Comparison of ENCODE assay signal across 9 mouse cellular contexts in genomic region chr5:123013599-123014315, GRCm38 (mm10). TPM values are rescaled to one million over a fixed set of nuclear protein-coding genes. Genes with fewer than 3 reads are reported as not detected.
DNase-seq lines count a peak whose midpoint lies in the region; ATAC-seq lines count a peak whose summit lies in the region.
"Had no signal": no experiment of that assay in that cellular context is flagged by ENCODE, and none has a peak within 500 bp of the region (broad histone marks: within the 10 kb centered on the region; RNA-seq: fewer than 3 reads in every experiment).

No protein-coding gene starts in this region.

- intact Hi-C loops in heart, postnatal 36 days (cut with DNase I) = loop anchor here (1.0 to 5.0 kb wide), 5 partner anchors 24 to 134 kb away; partner anchors contain the start of gene Kdm2b
- intact Hi-C loops in left cerebral cortex, postnatal 14 days (cut with DNase I) = loop anchor here (2.0 to 5.0 kb wide), 2 partner anchors 45 to 86 kb away; no protein-coding TSS in a partner anchor

- peak; percentile 80 for DNase-seq in adrenal gland, postnatal 14 days
- DNase-seq in embryonic facial prominence, embryonic 11.5 days (ENCODE audit: low spot score) = peak; percentile 88
- DNase-seq in heart, postnatal 36 days = peak; percentile 70
- peak; percentile 75 to 79 for DNase-seq in left cerebral cortex, postnatal 14 days (ENCODE audit: low spot score in 2 of 2)

- H3K27ac ChIP-seq in intestine, embryonic 15.5 days = 0 out of 2 replicates have a peak overlapping the region, but pooled peaks have one; percentile 44
- H3K27ac ChIP-seq in intestine, embryonic 16.5 days (ENCODE audit: low read length) = no peak overlapping the region
- H3K27ac ChIP-seq in embryonic facial prominence, embryonic 11.5 days (replicated peaks; ENCODE audit: low read depth, low read length) = no peak overlapping the region
- H3K27ac ChIP-seq in midbrain, embryonic 15.5 days = peak overlapping the region; percentile 93; the same call in 1 of the 2 replicates
- H3K27ac ChIP-seq in stomach, embryonic 16.5 days (ENCODE audit: low read length) = peak overlapping the region; percentile 88

- no peaks in the 10 kb centered on the region for H3K36me3 ChIP-seq in intestine, embryonic 15.5 days
- no peaks in the 10 kb centered on the region for H3K36me3 ChIP-seq in intestine, embryonic 16.5 days (ENCODE audit: control insufficient read depth, insufficient read depth, low read length)
- H3K36me3 ChIP-seq in embryonic facial prominence, embryonic 11.5 days (replicated peaks; ENCODE audit: control insufficient read depth, insufficient read depth, low read depth, low read length) = no peaks in the 10 kb centered on the region
- H3K36me3 ChIP-seq in midbrain, embryonic 15.5 days (replicated peaks) = no peaks in the 10 kb centered on the region
- no peaks in the 10 kb centered on the region for H3K36me3 ChIP-seq in stomach, embryonic 16.5 days (ENCODE audit: control insufficient read depth, insufficient read depth, low read length)
- H3K36me3 ChIP-seq: midbrain, embryonic 12.5 days had no signal

- H3K4me1 ChIP-seq in intestine, embryonic 15.5 days (replicated peaks) = peaks cover 19% of the 10 kb centered on the region
- H3K4me1 ChIP-seq in intestine, embryonic 16.5 days (ENCODE audit: control insufficient read depth, insufficient read depth, low read length) = peaks cover 22% of the 10 kb centered on the region
- H3K4me1 ChIP-seq in embryonic facial prominence, embryonic 11.5 days (ENCODE audit: control insufficient read depth, insufficient read depth, low read length) = no peaks in the 10 kb centered on the region
- H3K4me1 ChIP-seq in midbrain, embryonic 15.5 days = peaks cover 23% of the 10 kb centered on the region
- H3K4me1 ChIP-seq in stomach, embryonic 16.5 days (ENCODE audit: control insufficient read depth, insufficient read depth, low read length) = peaks cover 35% of the 10 kb centered on the region

- no peak overlapping the region for H3K4me2 ChIP-seq in intestine, embryonic 15.5 days (replicated peaks)
- no peak overlapping the region for H3K4me2 ChIP-seq in intestine, embryonic 16.5 days (ENCODE audit: low read depth, low read length)
- H3K4me2 ChIP-seq in embryonic facial prominence, embryonic 11.5 days (ENCODE audit: low read depth, low read length) = no peak overlapping the region
- H3K4me2 ChIP-seq in midbrain, embryonic 15.5 days = no peak overlapping the region
- H3K4me2 ChIP-seq in stomach, embryonic 16.5 days (ENCODE audit: low read depth, low read length) = no peak overlapping the region

- H3K9ac ChIP-seq in intestine, embryonic 15.5 days = no peak overlapping the region
- H3K9ac ChIP-seq in intestine, embryonic 16.5 days (ENCODE audit: low read depth, low read length) = no peak overlapping the region
- no peak overlapping the region for H3K9ac ChIP-seq in embryonic facial prominence, embryonic 11.5 days (replicated peaks; ENCODE audit: low read length)
- H3K9ac ChIP-seq in midbrain, embryonic 15.5 days = no peak overlapping the region
- no peak overlapping the region for H3K9ac ChIP-seq in stomach, embryonic 16.5 days (ENCODE audit: low read length)
- H3K9ac ChIP-seq: midbrain, embryonic 12.5 days had no signal

- 61% methylated on average over 9 of the region's 9 CpGs for WGBS in intestine, embryonic 15.5 days
- 51% methylated on average over 9 of the region's 9 CpGs for WGBS in intestine, embryonic 16.5 days
- WGBS in embryonic facial prominence, embryonic 11.5 days = 63% methylated on average over 9 of the region's 9 CpGs
- WGBS in midbrain, embryonic 15.5 days = 61% methylated on average over 9 of the region's 9 CpGs
- WGBS in stomach, embryonic 16.5 days = 54% methylated on average over 9 of the region's 9 CpGs

- H3K4me3 ChIP-seq in intestine, embryonic 15.5 days (replicated peaks) = no peak overlapping the region
- H3K4me3 ChIP-seq in intestine, embryonic 16.5 days (ENCODE audit: low read length) = no peak overlapping the region
- H3K4me3 ChIP-seq in embryonic facial prominence, embryonic 11.5 days (ENCODE audit: low read depth, low read length) = no peak overlapping the region
- no peak overlapping the region for H3K4me3 ChIP-seq in midbrain, embryonic 15.5 days
- no peak overlapping the region for H3K4me3 ChIP-seq in stomach, embryonic 16.5 days (replicated peaks; ENCODE audit: low read length)

- no peak for ATAC-seq in intestine, embryonic 15.5 days
- no peak for ATAC-seq in intestine, embryonic 16.5 days
- no peak for ATAC-seq in embryonic facial prominence, embryonic 11.5 days (replicated peaks; ENCODE audit: insufficient number of reproducible peaks, low FRiP score, low TSS enrichment, low read depth)
- no peak for ATAC-seq in midbrain, embryonic 15.5 days (replicated peaks)
- no peak for ATAC-seq in stomach, embryonic 16.5 days (ENCODE audit: insufficient read depth, low FRiP score)

- H3K27me3 ChIP-seq in intestine, embryonic 15.5 days (replicated peaks) = no peaks in the 10 kb centered on the region
- no peaks in the 10 kb centered on the region for H3K27me3 ChIP-seq in intestine, embryonic 16.5 days (replicated peaks; ENCODE audit: control insufficient read depth, insufficient read depth, low read length)
- H3K27me3 ChIP-seq in embryonic facial prominence, embryonic 11.5 days (ENCODE audit: control insufficient read depth, insufficient read depth, low read length) = no peaks in the 10 kb centered on the region
- H3K27me3 ChIP-seq in midbrain, embryonic 15.5 days (replicated peaks) = no peaks in the 10 kb centered on the region
- H3K27me3 ChIP-seq in stomach, embryonic 16.5 days (ENCODE audit: control insufficient read depth, insufficient read depth, low read length) = no peaks in the 10 kb centered on the region
- H3K27me3 ChIP-seq: midbrain, embryonic 12.5 days had no signal

- no peaks in the 10 kb centered on the region for H3K9me3 ChIP-seq in intestine, embryonic 15.5 days
- H3K9me3 ChIP-seq in intestine, embryonic 16.5 days (ENCODE audit: control insufficient read depth, low read length) = no peaks in the 10 kb centered on the region
- H3K9me3 ChIP-seq in embryonic facial prominence, embryonic 11.5 days (replicated peaks; ENCODE audit: control insufficient read depth, low read length) = no peaks in the 10 kb centered on the region
- H3K9me3 ChIP-seq in midbrain, embryonic 15.5 days = no peaks in the 10 kb centered on the region
- no peaks in the 10 kb centered on the region for H3K9me3 ChIP-seq in stomach, embryonic 16.5 days (replicated peaks; ENCODE audit: control insufficient read depth, low read length)
- H3K9me3 ChIP-seq: midbrain, embryonic 12.5 days had no signal

RNA-seq across cellular contexts. Expression of gene Orai1, which starts 1.1 kb away (rescaled TPM):
- 18.9 and 19.3 TPM in 2 replicates for polyA plus RNA-seq in intestine, embryonic 15.5 days (2015; fragmentation: Nextera tagmentation; extraction: Ambion mirVana)
- polyA plus RNA-seq in intestine, embryonic 16.5 days (2015; fragmentation: Nextera tagmentation; extraction: Ambion mirVana) = 20.1 and 21.9 TPM in 2 replicates
- 11.7 and 13.4 TPM in 2 replicates for total RNA-seq in adrenal gland, postnatal 14 days (2021)
- 9.1 and 9.6 TPM in 2 replicates for polyA plus RNA-seq in embryonic facial prominence, embryonic 11.5 days (2014; fragmentation: Nextera tagmentation; extraction: Ambion mirVana)
- 10 to 100 TPM; 16.7 to 19.3 TPM for total RNA-seq in heart, postnatal 36 days (2021)
- total RNA-seq in left cerebral cortex, postnatal 14 days (2021) = 10 to 100 TPM in 1 of 2 experiments, 1 to 10 TPM in 1; 9.6 to 12.0 TPM
- polyA plus RNA-seq in midbrain, embryonic 15.5 days (2015; fragmentation: Nextera tagmentation; extraction: Ambion mirVana) = 11.6 and 13.6 TPM in 2 replicates
- polyA plus RNA-seq in stomach, embryonic 16.5 days (2015; fragmentation: Nextera tagmentation; extraction: Ambion mirVana) = 16.6 and 18.3 TPM in 2 replicates

RNA-seq across cellular contexts. Expression of gene Kdm2b, which starts 24.1 kb away (rescaled TPM):
- 27.2 and 29.4 TPM in 2 replicates for polyA plus RNA-seq in intestine, embryonic 15.5 days (2015; fragmentation: Nextera tagmentation; extraction: Ambion mirVana)
- polyA plus RNA-seq in intestine, embryonic 16.5 days (2015; fragmentation: Nextera tagmentation; extraction: Ambion mirVana) = 21.6 and 22.4 TPM in 2 replicates
- 20.5 and 24.7 TPM in 2 replicates for total RNA-seq in adrenal gland, postnatal 14 days (2021)
- 54.1 and 59.0 TPM in 2 replicates for polyA plus RNA-seq in embryonic facial prominence, embryonic 11.5 days (2014; fragmentation: Nextera tagmentation; extraction: Ambion mirVana)
- 10 to 100 TPM; 16.6 to 19.0 TPM for total RNA-seq in heart, postnatal 36 days (2021)
- total RNA-seq in left cerebral cortex, postnatal 14 days (2021) = 10 to 100 TPM; 29.1 to 31.1 TPM
- polyA plus RNA-seq in midbrain, embryonic 15.5 days (2015; fragmentation: Nextera tagmentation; extraction: Ambion mirVana) = 115 and 123 TPM in 2 replicates
- polyA plus RNA-seq in stomach, embryonic 16.5 days (2015; fragmentation: Nextera tagmentation; extraction: Ambion mirVana) = 33.2 and 37.4 TPM in 2 replicates

RNA-seq across cellular contexts. Expression of gene Morn3, which starts 33.1 kb away (rescaled TPM):
- 0.45 TPM in 1 of 2 replicates, not detected in the other for polyA plus RNA-seq in intestine, embryonic 15.5 days (2015; fragmentation: Nextera tagmentation; extraction: Ambion mirVana)
- 0.57 TPM in 1 of 2 replicates, not detected in the other for polyA plus RNA-seq in intestine, embryonic 16.5 days (2015; fragmentation: Nextera tagmentation; extraction: Ambion mirVana)
- total RNA-seq in adrenal gland, postnatal 14 days (2021) = not detected in 2 replicates
- polyA plus RNA-seq in embryonic facial prominence, embryonic 11.5 days (2014; fragmentation: Nextera tagmentation; extraction: Ambion mirVana) = 0.91 TPM in 1 of 2 replicates, not detected in the other
- not detected for total RNA-seq in heart, postnatal 36 days (2021)
- total RNA-seq in left cerebral cortex, postnatal 14 days (2021) = not detected
- polyA plus RNA-seq in midbrain, embryonic 15.5 days (2015; fragmentation: Nextera tagmentation; extraction: Ambion mirVana) = 1.5 TPM in 1 of 2 replicates, not detected in the other
- 1.0 TPM in 1 of 2 replicates, not detected in the other for polyA plus RNA-seq in stomach, embryonic 16.5 days (2015; fragmentation: Nextera tagmentation; extraction: Ambion mirVana)
- polyA plus RNA-seq: midbrain, embryonic 12.5 days had no signal

RNA-seq across cellular contexts. Expression of gene Tmem120b, which starts 54.5 kb away (rescaled TPM):
- 8.4 and 10.1 TPM in 2 replicates for polyA plus RNA-seq in intestine, embryonic 15.5 days (2015; fragmentation: Nextera tagmentation; extraction: Ambion mirVana)
- 10.4 and 10.9 TPM in 2 replicates for polyA plus RNA-seq in intestine, embryonic 16.5 days (2015; fragmentation: Nextera tagmentation; extraction: Ambion mirVana)
- total RNA-seq in adrenal gland, postnatal 14 days (2021) = 17.7 and 19.2 TPM in 2 replicates
- 7.2 and 7.9 TPM in 2 replicates for polyA plus RNA-seq in embryonic facial prominence, embryonic 11.5 days (2014; fragmentation: Nextera tagmentation; extraction: Ambion mirVana)
- total RNA-seq in heart, postnatal 36 days (2021) = 10 to 100 TPM in 1 of 2 experiments, 1 to 10 TPM in 1; 7.3 to 10.7 TPM
- total RNA-seq in left cerebral cortex, postnatal 14 days (2021) = 10 to 100 TPM; 15.8 to 18.8 TPM
- 17.1 and 23.3 TPM in 2 replicates for polyA plus RNA-seq in midbrain, embryonic 15.5 days (2015; fragmentation: Nextera tagmentation; extraction: Ambion mirVana)
- 13.7 and 15.3 TPM in 2 replicates for polyA plus RNA-seq in stomach, embryonic 16.5 days (2015; fragmentation: Nextera tagmentation; extraction: Ambion mirVana)

Comparison
In these comparisons a context has a peak if more than half of its experiments do, and no peak if none do; other contexts are left out.
1. H3K27ac ChIP-seq: peak in intestine, embryonic 15.5 days (single experiment), midbrain, embryonic 15.5 days (single experiment) and stomach, embryonic 16.5 days (single experiment); none in intestine, embryonic 16.5 days (single experiment) and embryonic facial prominence, embryonic 11.5 days (single experiment).
2. Peak in every context shown above with its lines, with median percentiles within 50 percentile points of each other: DNase-seq.